Mouse (Mus musculus) ES-Bruce4 (cell line): Measurements from ENCODE around the gene Gdpd5. TPM values are rescaled to one million over a fixed set of nuclear protein-coding genes. Genes with fewer than 3 reads are reported as not detected.

ENCODE experiments used
- H3K27ac ChIP-seq: 2 replicates; pipeline ENCODE4 v1.5.1; 2012; ENCODE audit warnings: low read length, inconsistent platforms; ENCODE audit not compliant: insufficient read depth
- H3K27me3 ChIP-seq: 2 replicates; pipeline ENCODE4 v1.6.1; 2012; ENCODE audit warnings: mild to moderate bottlenecking, low read length, inconsistent platforms; ENCODE audit not compliant: control insufficient read depth, poor library complexity, insufficient read depth, severe bottlenecking
- H3K36me3 ChIP-seq: 2 replicates; pipeline ENCODE4 v1.6.1; 2012; ENCODE audit warnings: inconsistent platforms, mild to moderate bottlenecking, low read length, moderate library complexity; ENCODE audit not compliant: control insufficient read depth, poor library complexity, insufficient read depth, severe bottlenecking
- H3K4me1 ChIP-seq: one replicate; pipeline ENCODE4 v1.8.1; 2011; ENCODE audit warnings: low read length; ENCODE audit not compliant: control insufficient read depth, insufficient read depth
- H3K4me3 ChIP-seq: 2 replicates; pipeline ENCODE4 v1.5.1; 2011; ENCODE audit warnings: low read depth, mild to moderate bottlenecking, low read length
- H3K9ac ChIP-seq: 2 replicates; pipeline ENCODE4 v1.6.1; 2012; ENCODE audit warnings: low read depth, mild to moderate bottlenecking, inconsistent platforms; ENCODE audit not compliant: poor library complexity, severe bottlenecking
- H3K9me3 ChIP-seq: replicated peaks from 2 replicates; pipeline ENCODE4 v1.6.1; 2012; ENCODE audit warnings: mild to moderate bottlenecking, low read length, inconsistent platforms; ENCODE audit not compliant: control insufficient read depth, poor library complexity, insufficient read depth, severe bottlenecking
- CTCF ChIP-seq: IDR thresholded peaks from one replicate; pipeline ENCODE4 v1.8.1; 2011; ENCODE audit warnings: low read depth, low read length
- EP300 ChIP-seq: IDR thresholded peaks from 2 replicates; pipeline ENCODE4 v1.6.1; 2011; ENCODE audit warnings: low read depth, low read length; ENCODE audit not compliant: insufficient read depth
- POLR2A ChIP-seq: IDR thresholded peaks from one replicate; pipeline ENCODE4 v1.8.1; 2011; ENCODE audit warnings: low read length; ENCODE audit not compliant: insufficient read depth
- polyA plus RNA-seq: library from polyadenylated mRNA; stranded (reverse); fragments of >200 nt; gene quantifications from 2 replicates; pipeline ENCODE4 v1.2.4, GENCODE M21; 2011; ENCODE audit warnings: low read depth; ENCODE audit not compliant: missing spikeins, insufficient read depth, insufficient read length

Gdpd5 gene
- polyA plus RNA-seq, 1 experiment = 5.9 TPM

DNA sequence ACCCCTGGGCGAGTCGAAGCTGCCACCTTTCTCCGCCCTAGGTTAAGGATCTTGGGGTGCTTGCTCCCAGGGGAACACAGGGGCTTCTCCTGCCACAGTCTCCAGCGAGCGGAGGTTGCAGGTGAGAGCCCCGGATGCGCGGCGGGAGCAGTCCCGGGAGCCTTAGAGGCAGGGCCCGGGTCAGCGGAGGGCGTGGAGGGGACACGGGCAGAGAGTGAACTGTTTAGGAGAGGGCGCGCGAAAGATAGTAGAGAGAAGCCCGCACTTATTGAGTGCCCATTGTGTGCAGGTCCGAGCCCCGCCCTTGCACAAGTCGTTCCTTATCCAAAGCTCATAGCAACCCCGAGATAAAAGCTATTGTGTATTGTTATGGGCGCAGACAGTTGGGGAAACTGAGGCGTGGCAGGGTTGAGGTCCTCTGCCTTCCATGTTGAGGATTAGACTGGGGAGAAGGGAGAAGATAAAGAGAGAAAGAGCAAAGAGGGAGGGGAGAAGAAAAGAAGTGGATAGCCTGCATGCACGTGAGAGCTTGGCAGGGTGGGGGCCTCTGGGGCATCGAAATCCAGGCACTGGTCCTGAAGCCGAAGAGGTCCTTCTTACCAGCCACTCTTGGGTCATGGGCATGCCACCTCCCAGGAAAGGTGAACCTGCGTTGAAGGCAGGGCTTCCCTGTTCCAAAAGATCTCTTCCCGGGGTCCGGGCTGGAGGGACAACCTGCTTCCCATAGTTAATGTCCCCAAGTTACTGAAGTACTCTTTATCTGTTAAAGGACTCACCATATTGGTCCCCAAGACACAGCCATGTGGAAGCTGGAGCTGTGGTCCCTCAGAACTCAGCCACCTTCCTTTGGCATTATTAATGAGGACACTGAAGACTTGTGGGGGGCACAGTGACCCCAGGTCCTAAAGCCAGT lies 1.1 kb downstream of the Gdpd5 start:
- H3K9me3 ChIP-seq = no peaks in the 10 kb centered on the region
- H3K27me3 ChIP-seq = peaks cover 10% of the 10 kb centered on the region
- peak overlapping the region; percentile 49 for H3K4me3 ChIP-seq
- H3K36me3 ChIP-seq = no peaks in the 10 kb centered on the region
- no peak overlapping the region for H3K27ac ChIP-seq
- H3K9ac ChIP-seq = peak overlapping the region; percentile 60
- H3K4me1 ChIP-seq = no peaks in the 10 kb centered on the region
- TF ChIP-seq EP300 (no peak), POLR2A (no peak), CTCF (no peak)

DNA sequence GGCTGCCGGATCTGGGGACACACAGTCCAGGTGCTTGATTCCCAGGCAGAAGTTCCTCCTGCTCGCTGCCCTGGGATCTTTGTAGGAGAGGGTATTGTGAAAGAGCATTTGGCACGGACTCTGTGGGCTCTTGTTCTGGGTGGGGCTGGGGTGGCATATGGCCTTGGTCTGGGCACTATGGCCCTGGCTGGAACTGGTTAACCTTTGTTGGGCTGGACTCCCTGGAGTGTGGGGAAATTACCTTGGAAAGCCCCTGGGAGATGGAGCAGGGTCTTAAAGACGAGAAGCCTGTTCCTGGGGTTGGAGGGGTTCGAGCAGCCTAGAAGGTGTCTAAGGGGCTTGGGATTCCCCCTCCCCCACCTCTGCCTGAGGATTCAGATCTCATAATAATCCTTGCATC lies 2.0 kb downstream of the Gdpd5 start:
- Histone ChIP-seq H3K4me1 (no peaks in the 10 kb centered on the region), H3K4me3 (no peak overlapping the region), H3K9ac (no peak overlapping the region), H3K36me3 (no peaks in the 10 kb centered on the region), H3K27me3 (peaks cover 10% of the 10 kb centered on the region), H3K27ac (no peak overlapping the region), H3K9me3 (no peaks in the 10 kb centered on the region)
- TF ChIP-seq CTCF (no peak), EP300 (no peak), POLR2A (no peak)

DNA sequence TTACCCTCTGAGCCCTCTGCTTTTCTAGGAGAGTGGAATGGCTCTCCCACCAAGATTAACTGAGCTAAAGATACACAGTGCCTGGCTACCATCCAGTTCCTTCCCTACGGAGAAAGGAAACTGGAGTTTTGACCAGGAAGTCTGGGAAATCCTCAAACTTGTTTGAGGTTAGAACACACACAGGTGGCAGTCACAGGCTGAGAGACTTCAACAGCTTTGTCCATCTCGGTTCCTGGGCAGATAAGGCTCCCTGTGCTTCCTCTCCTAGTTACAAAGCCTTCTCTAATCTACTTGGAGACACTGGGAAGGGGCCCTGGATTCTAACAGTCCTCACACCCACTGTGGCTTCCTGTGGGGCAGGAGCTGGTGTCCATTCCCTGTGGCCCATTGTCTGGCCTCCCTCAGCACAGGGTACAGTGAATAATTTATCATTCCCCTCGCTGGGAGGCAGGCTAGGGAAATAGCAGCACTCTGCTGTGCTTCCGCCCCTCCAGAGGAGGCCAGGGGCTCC lies 2.9 kb downstream of the Gdpd5 start:
- TF ChIP-seq POLR2A (no peak), EP300 (no peak), CTCF (no peak)
- no peaks in the 10 kb centered on the region for H3K4me1 ChIP-seq
- no peaks in the 10 kb centered on the region for H3K9me3 ChIP-seq
- no peaks in the 10 kb centered on the region for H3K36me3 ChIP-seq
- peaks cover 10% of the 10 kb centered on the region for H3K27me3 ChIP-seq
- H3K9ac ChIP-seq = no peak overlapping the region
- H3K27ac ChIP-seq = no peak overlapping the region
- H3K4me3 ChIP-seq = no peak overlapping the region

DNA sequence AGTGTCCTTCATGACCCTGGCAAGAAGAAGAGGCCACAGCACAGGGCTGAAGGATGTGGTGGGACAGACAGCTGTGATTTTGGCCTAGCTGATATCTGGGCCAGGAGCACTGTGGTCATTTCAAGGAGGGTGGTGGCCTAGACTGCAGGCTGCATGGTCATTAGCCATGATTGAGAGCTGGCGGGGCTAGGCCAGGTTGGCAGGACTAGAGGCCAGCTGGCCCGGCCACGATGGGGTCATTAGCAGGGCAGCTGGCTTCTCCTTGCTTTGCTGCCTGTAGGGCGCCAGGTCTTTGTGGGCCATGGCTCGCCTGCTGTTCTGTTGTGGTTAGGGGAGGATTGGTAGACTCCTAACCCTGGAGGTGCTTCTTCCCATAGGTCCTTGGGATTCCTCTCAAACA lies 4.8 kb downstream of the Gdpd5 start:
- Histone ChIP-seq H3K36me3 (no peaks in the 10 kb centered on the region), H3K4me1 (peaks cover 2% of the 10 kb centered on the region), H3K27me3 (peaks cover 10% of the 10 kb centered on the region), H3K27ac (no peak overlapping the region), H3K9ac (no peak overlapping the region), H3K4me3 (no peak overlapping the region), H3K9me3 (no peaks in the 10 kb centered on the region)
- TF ChIP-seq POLR2A (no peak), EP300 (no peak), CTCF (no peak)

DNA sequence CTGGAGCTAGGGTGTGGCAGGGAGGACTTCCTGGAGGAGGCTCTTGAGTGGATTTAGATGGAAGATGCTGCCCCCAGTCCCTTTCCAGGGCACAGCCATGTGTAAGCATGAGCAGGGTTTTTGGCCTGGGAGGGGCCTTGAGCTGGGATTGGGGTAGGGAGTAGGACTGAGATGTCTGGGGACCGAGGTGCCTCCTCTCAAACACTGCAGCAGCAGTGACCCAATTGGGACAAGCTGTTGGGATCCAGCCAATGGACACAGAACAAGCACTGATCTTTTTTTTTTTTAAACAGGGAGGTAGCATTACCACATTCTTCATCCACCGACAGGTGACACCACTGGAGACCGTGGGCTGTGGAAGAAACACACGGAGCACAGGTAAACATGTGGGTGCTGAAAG lies 5.6 kb downstream of the Gdpd5 start:
- Histone ChIP-seq H3K4me3 (no peak overlapping the region), H3K36me3 (no peaks in the 10 kb centered on the region), H3K9ac (no peak overlapping the region), H3K4me1 (peaks cover 2% of the 10 kb centered on the region), H3K9me3 (no peaks in the 10 kb centered on the region), H3K27me3 (peaks cover 6% of the 10 kb centered on the region), H3K27ac (no peak overlapping the region)
- TF ChIP-seq POLR2A (no peak), EP300 (no peak)

DNA sequence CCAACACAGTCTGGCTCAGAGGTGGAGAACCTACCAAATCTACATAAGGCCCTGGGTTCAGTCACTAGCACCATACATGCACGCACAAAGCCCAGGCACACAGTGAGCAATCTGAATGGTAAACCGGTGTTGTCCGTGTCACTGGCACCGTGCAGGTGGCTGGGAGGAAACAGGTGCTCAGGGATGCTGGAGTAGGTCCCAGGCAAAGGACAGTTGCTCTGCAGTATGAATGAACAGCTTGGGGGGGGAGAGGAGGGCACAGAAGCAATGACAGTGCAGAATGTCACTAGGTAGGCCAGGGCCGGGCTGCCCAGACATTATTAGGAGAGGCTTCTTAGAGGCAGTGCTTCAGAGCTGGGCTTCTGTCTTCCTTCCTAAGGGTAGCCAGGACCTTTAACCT lies 6.1 kb downstream of the Gdpd5 start:
- H3K36me3 ChIP-seq = no peaks in the 10 kb centered on the region
- no peak overlapping the region for H3K4me3 ChIP-seq
- H3K27me3 ChIP-seq = peaks cover under 1% of the 10 kb centered on the region; the same call in 1 of the 2 replicates
- no peak overlapping the region for H3K27ac ChIP-seq
- TF ChIP-seq POLR2A (no peak), CTCF (no peak), EP300 (no peak)
- peaks cover 3% of the 10 kb centered on the region for H3K4me1 ChIP-seq
- no peaks in the 10 kb centered on the region for H3K9me3 ChIP-seq
- no peak overlapping the region for H3K9ac ChIP-seq
